Mouse (Mus musculus) limb, embryonic 14.5 days (tissue): ENCODE measurements at regions not wholly inside any gene's neighbourhood (a gene's known extent, or its start where the extent isn't known, plus 50 kb on each side); places are given as distances from the start of the nearest gene placed in this dataset.

Experiments
- ATAC-seq: fragments of 200-750 bp; cut with Nextera tagmentation; 2 replicates; pipeline ENCODE4 v1.8.0; 2017; ENCODE audit warnings: low read depth, moderate number of reproducible peaks, moderate TSS enrichment; ENCODE audit not compliant: low FRiP score
- DNase-seq: peaks from one replicate; pipeline ENCODE4 v3.0.0-alpha.2; 2015; ENCODE audit warnings: low spot score
- H3K27ac ChIP-seq: fragments of 300-500 bp; sonication (generic); replicated peaks from 2 replicates; pipeline ENCODE4 v1.5.1; 2014; ENCODE audit warnings: low read depth, mild to moderate bottlenecking, low read length, moderate library complexity, mixed read lengths
- H3K27me3 ChIP-seq: fragments of 300-500 bp; sonication (generic); 2 replicates; pipeline ENCODE4 v1.6.1; 2014; ENCODE audit warnings: low read length, mixed read lengths; ENCODE audit not compliant: control insufficient read depth, insufficient read depth
- H3K36me3 ChIP-seq: fragments of 300-500 bp; sonication (generic); 2 replicates; pipeline ENCODE4 v1.6.1; 2014; ENCODE audit warnings: mild to moderate bottlenecking, low read length, moderate library complexity, mixed read lengths; ENCODE audit not compliant: control insufficient read depth, insufficient read depth
- H3K4me1 ChIP-seq: fragments of 300-500 bp; sonication (generic); 2 replicates; pipeline ENCODE4 v1.6.1; 2014; ENCODE audit warnings: antibody characterized with exemption, low read length, mixed read lengths; ENCODE audit not compliant: control insufficient read depth, insufficient read depth
- H3K4me2 ChIP-seq: fragments of 300-500 bp; sonication (generic); replicated peaks from 2 replicates; pipeline ENCODE4 v1.6.1; 2014; ENCODE audit warnings: low read depth, mild to moderate bottlenecking, low read length, moderate library complexity; ENCODE audit not compliant: severe bottlenecking
- H3K4me3 ChIP-seq: fragments of 300-500 bp; sonication (generic); replicated peaks from 2 replicates; pipeline ENCODE4 v1.5.1; 2014; ENCODE audit warnings: low read length
- H3K9ac ChIP-seq: fragments of 300-500 bp; sonication (generic); 2 replicates; pipeline ENCODE4 v1.6.1; 2014; ENCODE audit warnings: mild to moderate bottlenecking, low read depth, low read length, moderate library complexity; ENCODE audit not compliant: severe bottlenecking
- H3K9me3 ChIP-seq: fragments of 300-500 bp; sonication (generic); 2 replicates; pipeline ENCODE4 v1.6.1; 2016; ENCODE audit warnings: low read length; ENCODE audit not compliant: control insufficient read depth
- POLR2A ChIP-seq: fragments of 200-500 bp; IDR thresholded peaks from 2 replicates; pipeline ENCODE4 v1.8.0; 2012; ENCODE audit warnings: inconsistent platforms, mild to moderate bottlenecking, moderate library complexity, borderline replicate concordance; ENCODE audit not compliant: insufficient read depth, insufficient read length; ENCODE audit errors: extremely low read depth
- WGBS: fragments of 180-500 bp; shearing (Covaris S2); extraction: QIAGEN DNeasy Blood & Tissue Kit; methylation state at CpG from one replicate; pipeline ENCODE4 v1.1.7; 2014; 5-methylcytosine and 5-hydroxymethylcytosine counted together

GRCm38 (mm10) chr2:133462378-133462777 lies 89.6 kb upstream of the Bmp2 start:
- no peaks in the 10 kb centered on the region for H3K9me3 ChIP-seq
- no peak for ATAC-seq
- no peaks in the 10 kb centered on the region for H3K27me3 ChIP-seq
- no peaks in the 10 kb centered on the region for H3K4me1 ChIP-seq
- DNase-seq = no peak
- no peak overlapping the region for H3K4me3 ChIP-seq
- 85% methylated on average over 2 of the region's 2 CpGs for WGBS
- H3K9ac ChIP-seq = no peak overlapping the region
- no peak overlapping the region for H3K4me2 ChIP-seq
- no peak for TF ChIP-seq POLR2A
- no peaks in the 10 kb centered on the region for H3K36me3 ChIP-seq
- H3K27ac ChIP-seq = no peak overlapping the region

GRCm38 (mm10) chr2:133467170-133468168 lies 84.5 kb upstream of the Bmp2 start:
- ATAC-seq (no peak), DNase-seq (no peak)
- Histone ChIP-seq H3K4me1 (no peaks in the 10 kb centered on the region), H3K27me3 (no peaks in the 10 kb centered on the region), H3K27ac (no peak overlapping the region), H3K4me2 (no peak overlapping the region), H3K9ac (no peak overlapping the region), H3K4me3 (no peak overlapping the region), H3K36me3 (no peaks in the 10 kb centered on the region), H3K9me3 (no peaks in the 10 kb centered on the region)
- WGBS = 82% methylated on average over 9 of the region's 9 CpGs
- no peak for TF ChIP-seq POLR2A

- no peak overlapping the region for H3K9ac ChIP-seq
- H3K4me1 ChIP-seq = no peaks in the 10 kb centered on the region
- no peaks in the 10 kb centered on the region for H3K36me3 ChIP-seq
- H3K27me3 ChIP-seq = no peaks in the 10 kb centered on the region
- no peak overlapping the region for H3K4me3 ChIP-seq
- H3K4me2 ChIP-seq = no peak overlapping the region
- DNase-seq = no peak
- WGBS = 75% methylated on average over 5 of the region's 5 CpGs
- H3K27ac ChIP-seq = no peak overlapping the region
- no peaks in the 10 kb centered on the region for H3K9me3 ChIP-seq
- no peak for ATAC-seq
- TF ChIP-seq POLR2A = no peak
These were observed 78.8 kb upstream of the Bmp2 start for GRCm38 (mm10) chr2:133472966-133473744.

- Histone ChIP-seq H3K27me3 (no peaks in the 10 kb centered on the region), H3K9me3 (no peaks in the 10 kb centered on the region), H3K4me1 (no peaks in the 10 kb centered on the region), H3K4me3 (no peak overlapping the region), H3K36me3 (no peaks in the 10 kb centered on the region), H3K27ac (no peak overlapping the region), H3K9ac (no peak overlapping the region), H3K4me2 (no peak overlapping the region)
- ATAC-seq = no peak
- DNase-seq = no peak
- TF ChIP-seq POLR2A = no peak
- 88% methylated on average over 1 of the region's 1 CpGs for WGBS
These were observed 77.8 kb upstream of the Bmp2 start for GRCm38 (mm10) chr2:133474174-133474573.

- Histone ChIP-seq H3K4me1 (no peaks in the 10 kb centered on the region), H3K9me3 (no peaks in the 10 kb centered on the region), H3K27me3 (no peaks in the 10 kb centered on the region), H3K4me3 (no peak overlapping the region), H3K27ac (no peak overlapping the region), H3K4me2 (no peak overlapping the region), H3K36me3 (no peaks in the 10 kb centered on the region), H3K9ac (no peak overlapping the region)
- WGBS = 53% methylated on average over 3 of the region's 3 CpGs
- ATAC-seq (no peak), DNase-seq (no peak)
- no peak for TF ChIP-seq POLR2A
These were observed 71.1 kb upstream of the Bmp2 start for GRCm38 (mm10) chr2:133480870-133481269.
